Mouse (Mus musculus): ENCODE results near the gene Hic2. TPM values are rescaled to one million over a fixed set of nuclear protein-coding genes. Genes with fewer than 3 reads are reported as not detected.
A peak's percentile ranks its signal among the peaks of the same experiment; 100 is the strongest.
"Not testable (repeated sequence)": the region's sequence is repeated elsewhere in the genome, so short reads cannot be mapped to it uniquely, and the experiment has no call there.

Hic2 gene
- 1 to 10 TPM; 1.4 to 1.7 TPM for total RNA-seq (2021)
- long read RNA-seq, experiment 1, result 0 reads
- long read RNA-seq, experiment 2, result 0 reads

DNA sequence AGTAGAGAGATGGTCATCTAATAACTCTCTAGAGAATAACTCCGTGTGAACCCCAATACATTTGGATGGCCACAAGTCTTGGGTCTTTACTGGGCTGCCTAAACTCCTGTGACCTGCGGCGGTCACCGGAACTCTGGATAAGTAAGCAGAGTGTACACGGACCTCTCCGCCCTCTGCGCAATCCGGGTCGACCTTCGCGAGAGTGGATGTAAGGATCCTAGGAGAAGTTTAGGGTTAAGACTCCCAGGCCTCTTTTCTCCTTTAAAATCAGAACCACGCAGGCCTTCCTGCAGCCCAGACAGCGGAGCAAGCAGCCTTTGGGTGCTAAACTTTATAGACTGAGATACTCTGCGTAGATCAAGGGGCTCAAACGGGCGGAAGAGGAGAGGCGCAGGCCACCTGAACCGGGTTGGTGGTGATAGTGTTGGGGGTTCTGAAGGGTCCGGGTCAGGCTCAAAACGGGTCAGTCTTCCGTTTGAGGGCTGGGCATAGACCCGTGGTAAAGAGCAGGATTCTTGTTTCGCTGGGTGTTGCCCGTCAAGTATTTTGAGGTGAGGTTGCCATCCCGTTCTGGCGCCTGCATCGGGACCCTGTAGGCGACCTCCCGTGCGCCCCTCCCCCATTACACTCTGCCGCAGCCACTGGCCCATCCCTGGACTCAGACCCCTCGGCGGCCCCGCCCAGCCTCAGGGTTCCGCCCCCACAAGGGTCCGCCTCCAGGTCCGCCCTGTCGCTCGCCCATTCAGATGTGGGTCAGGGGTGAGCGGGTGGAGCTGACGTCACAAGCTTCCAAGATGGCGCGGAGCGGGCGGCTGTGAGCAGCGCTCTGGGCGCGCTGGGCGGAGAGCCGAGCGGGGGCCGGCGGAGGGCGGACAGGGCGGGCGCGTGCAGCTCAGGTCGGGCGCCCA lies at the start of gene Hic2:
TSS of gene Hic2 (plus strand) at position 779 of the 908 bp plus-strand sequence.
- peak; percentile 94 for DNase-seq (ENCODE audit: low spot score)

- DNase-seq (ENCODE audit: low spot score), result no peak
Measured at GRCm38 (mm10) chr16:17185475-17185874, 47.9 kb upstream of the Hic2 start.

GRCm38 (mm10) chr16:17193823-17194222 lies 39.5 kb upstream of the Hic2 start:
- no peak for DNase-seq (ENCODE audit: low spot score)

GRCm38 (mm10) chr16:17200121-17200952 lies 33.0 kb upstream of the Hic2 start:
- DNase-seq (ENCODE audit: low spot score), result no peak

DNA sequence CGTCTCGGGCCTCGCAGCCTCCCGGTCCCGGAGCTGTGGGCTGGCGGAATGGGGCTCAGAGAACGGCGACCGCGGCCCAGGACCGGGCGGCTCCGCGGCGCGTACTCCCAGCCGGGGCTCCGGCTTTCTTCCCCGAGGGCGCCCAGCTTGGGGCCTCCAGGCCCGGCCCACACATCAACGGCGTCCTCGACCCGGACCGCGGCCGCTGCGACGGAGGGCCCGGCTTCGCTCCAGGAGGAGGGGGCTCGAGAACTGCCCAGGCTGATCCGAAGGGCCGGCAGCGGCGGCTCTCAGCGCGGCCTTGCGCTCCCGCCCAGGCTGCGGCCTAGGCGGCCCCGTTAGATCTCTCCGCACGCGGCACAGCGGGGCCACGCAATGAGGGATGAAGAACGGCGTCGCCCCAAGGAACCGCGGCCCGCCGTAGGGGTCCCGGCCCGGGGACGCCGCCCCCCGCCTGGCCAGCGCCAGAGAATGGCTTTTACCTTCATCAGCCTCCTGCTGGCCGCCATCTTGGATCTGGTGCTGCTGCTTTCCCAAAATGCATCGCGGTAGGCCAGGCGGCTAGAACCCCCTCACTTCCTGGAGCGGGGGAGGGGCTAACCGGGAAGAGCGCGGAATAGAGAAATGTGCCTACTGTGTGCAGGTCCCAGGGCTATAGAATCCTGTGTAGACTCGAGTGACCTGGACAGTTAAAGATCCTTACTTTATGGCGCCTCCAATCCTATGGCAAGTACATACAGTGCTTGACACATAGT lies 32.2 kb upstream of the Hic2 start:
- peak; percentile 84 for DNase-seq (ENCODE audit: low spot score)

DNA sequence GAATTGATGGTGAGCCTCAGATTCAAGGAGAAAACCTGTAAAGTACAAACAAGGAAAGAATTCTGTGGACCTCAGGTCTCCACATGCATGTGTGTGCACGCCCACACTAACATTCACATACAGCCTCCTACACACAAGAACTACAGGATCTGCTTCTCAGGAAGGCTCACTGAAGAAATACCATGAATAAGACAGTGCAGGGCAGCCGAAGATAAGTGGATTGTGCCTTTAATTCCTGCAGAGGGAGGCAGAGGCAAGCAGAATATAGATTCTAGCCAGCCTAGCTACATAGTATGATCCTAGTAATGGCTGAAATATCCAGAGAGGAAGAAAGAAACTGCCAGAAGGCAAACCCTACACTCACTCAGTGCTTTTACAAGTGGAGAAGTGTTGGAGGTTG lies 31.4 kb upstream of the Hic2 start:
- DNase-seq (ENCODE audit: low spot score), result no peak

DNA sequence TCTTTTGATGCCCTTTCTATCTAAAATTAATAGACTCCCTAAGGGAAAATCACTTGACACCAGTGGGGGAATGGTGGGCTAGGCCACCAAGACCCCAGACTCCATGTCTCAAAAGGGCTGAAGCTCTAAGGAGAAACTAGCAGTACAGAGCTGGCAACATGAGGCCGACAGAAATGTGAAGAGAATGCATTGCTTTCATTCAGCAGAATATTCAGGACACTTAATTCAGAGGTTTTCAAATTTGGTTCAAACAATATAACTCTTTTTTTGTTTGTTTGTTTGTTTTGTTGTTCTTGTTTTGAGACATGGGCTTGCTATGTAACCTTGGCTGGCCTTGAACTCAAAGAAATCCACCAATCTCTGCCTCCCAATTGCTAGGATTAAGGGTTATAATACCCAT lies 30.8 kb upstream of the Hic2 start, which contains the start of gene Ube2l3:
TSS of gene Ube2l3 (minus strand) at position 101 of the 400 bp plus-strand sequence.
- no peak for DNase-seq (ENCODE audit: low spot score)

GRCm38 (mm10) chr16:17204990-17205389 lies 28.4 kb upstream of the Hic2 start:
- peak; percentile 40 for DNase-seq (ENCODE audit: low spot score)

GRCm38 (mm10) chr16:17208389-17209361 lies 24.7 kb upstream of the Hic2 start, which contains the start of gene Rimbp3:
Rimbp3 (plus strand) TSS chr16:17208603.
- peak; percentile 75 for DNase-seq (ENCODE audit: low spot score)

DNA sequence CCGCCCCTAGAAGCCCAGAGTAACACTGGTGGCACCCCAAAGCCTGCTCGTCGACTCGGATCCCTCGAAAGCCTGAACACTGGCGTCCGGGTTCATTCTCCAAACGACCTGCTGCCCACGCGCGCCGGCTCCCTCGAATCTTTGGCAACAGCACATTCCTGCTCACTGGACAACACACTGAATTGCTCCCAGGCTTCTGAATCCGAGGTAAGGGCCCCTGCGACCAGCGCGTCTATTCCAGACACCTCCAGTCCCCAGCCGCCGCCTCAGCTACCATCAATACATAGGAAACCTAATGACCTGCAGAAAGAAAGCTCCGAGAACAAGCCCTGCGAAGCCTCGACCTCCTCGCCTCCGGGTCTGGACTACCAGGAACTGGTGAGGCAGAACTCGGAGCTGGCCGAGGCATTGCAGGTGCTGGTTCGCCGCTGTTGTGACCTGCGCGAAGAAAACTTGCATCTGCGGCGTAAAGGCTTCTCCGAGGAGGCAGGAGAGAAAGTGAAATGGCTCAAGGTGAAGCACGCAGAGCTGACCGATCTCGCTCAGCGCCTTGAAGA lies 23.9 kb upstream of the Hic2 start:
- DNase-seq (ENCODE audit: low spot score), result no peak

DNA sequence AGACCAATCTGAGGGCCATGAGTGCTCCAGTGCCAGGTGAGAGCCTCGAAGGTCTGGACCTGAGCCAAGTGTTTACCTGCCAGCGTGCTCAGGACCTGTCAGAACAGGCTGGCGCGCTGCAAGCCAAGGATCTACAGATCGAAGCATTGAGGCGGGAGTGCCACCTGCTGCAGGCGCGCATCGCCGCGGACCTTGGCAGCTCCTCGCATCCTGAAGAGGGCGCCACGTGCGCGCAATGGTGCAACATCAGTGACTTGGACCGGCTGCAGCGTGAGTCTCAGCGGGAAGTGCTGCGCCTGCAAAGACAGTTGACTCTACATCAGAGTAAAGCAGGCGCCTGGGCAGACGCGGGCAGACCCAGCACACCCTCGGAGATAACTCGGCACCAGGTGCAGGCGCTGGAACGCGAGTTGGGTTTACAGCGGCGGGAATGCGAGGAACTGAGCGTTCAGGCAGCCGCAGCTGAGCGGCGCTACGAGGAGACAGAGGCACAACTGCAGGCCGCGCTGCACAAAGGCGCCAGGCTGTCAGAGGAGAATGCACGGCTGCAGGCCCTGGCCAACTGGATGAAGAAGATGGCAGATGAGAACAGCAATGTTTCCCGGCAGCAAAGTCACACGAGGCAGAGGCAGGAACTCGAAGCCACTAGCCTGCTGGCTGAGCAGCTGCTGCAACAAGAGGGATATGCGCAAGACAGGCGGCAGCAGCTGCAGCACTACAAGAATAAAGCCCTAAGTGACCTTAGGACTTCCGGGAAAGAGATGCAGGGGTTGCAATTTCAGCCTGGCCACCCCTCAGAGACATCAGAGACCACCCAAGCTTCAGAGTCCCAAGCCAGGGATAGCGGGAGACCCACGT lies 23.2 kb upstream of the Hic2 start:
- peak; percentile 90 for DNase-seq (ENCODE audit: low spot score)

GRCm38 (mm10) chr16:17216934-17217633 lies 16.3 kb upstream of the Hic2 start:
- DNase-seq (ENCODE audit: low spot score), result no peak

DNA sequence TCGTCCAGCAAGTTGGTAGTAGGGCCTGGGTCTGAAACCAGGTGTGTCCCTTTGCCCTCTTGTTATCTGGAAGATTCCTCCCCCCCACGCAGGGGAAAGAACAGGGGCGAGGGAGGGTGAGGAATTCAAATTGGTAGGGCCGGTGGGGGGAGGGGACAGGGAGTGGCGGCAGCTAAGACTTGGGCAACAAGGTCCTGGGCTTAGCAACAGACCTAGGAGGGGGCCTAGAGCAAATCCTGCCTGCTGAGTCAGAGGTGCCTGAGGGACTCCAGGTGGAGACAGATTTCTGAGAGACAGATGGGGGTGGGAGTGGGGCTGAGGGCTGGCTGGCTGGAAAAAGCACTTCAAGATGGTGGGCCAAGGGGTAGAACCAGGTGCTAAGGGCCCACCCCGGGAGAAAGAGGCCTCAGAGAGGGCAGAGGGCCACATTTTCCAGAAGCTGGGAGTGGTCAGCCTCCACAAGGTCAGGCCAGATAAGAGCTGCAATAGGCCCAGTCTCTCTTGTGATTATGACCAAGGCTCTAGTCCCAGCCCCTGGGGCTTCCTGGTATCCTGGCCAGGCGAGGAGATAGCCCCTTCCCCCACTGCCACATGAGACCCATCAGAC lies 13.1 kb upstream of the Hic2 start:
- DNase-seq (ENCODE audit: low spot score), result no peak

GRCm38 (mm10) chr16:17222197-17222596 lies 11.2 kb upstream of the Hic2 start:
- DNase-seq (ENCODE audit: low spot score), result peak; percentile 98

DNA sequence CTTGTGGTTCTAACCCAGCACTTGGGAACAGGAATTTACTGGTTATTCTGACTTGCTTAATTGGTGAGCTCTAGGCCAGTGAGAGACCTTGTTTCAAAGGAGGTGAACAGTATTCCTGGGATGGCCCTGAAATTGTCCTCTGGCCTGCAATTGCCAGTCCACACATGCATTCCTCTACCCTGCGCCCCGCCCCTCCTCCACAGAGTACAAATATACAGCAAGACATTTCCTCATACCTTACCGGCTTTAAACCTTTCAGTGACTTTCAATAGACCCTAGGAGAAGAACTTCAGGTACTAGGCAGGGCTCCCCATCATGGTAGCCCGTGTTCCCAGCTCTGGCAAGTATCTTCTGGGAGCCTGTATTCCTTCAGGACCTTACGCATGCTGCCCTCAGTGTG lies 7.8 kb upstream of the Hic2 start:
- no peak for DNase-seq (ENCODE audit: low spot score)

GRCm38 (mm10) chr16:17226496-17226895 lies 6.9 kb upstream of the Hic2 start:
- no peak for DNase-seq (ENCODE audit: low spot score)

DNA sequence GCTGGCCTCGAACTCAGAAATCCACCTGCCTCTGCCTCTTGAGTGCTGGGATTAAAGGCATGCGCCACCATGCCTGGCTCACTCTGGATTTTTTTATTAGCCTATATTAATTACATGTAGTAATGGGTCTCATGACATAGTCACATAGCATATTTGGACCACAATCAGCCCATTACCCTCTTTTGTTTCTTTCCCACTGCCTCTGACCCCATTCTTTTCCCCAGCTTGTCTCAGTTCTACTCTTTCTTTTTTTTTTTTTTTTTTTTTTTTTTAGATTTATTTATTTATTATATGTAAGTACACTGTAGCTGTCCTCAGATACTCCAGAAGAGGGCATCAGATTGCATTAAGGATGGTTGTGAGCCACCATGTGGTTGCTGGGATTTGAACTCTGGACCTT lies 1.8 kb upstream of the Hic2 start:
- not testable (repeated sequence) for DNase-seq (ENCODE audit: low spot score)
